15 mouse cellular contexts compared by ENCODE assay signal in genomic region chr17:46266986-46267385, GRCm38 (mm10). TPM values are rescaled to one million over a fixed set of nuclear protein-coding genes. Genes with fewer than 3 reads are reported as not detected.
A peak's percentile ranks its signal among the peaks of the same experiment; 100 is the strongest.
DNase-seq lines count a peak whose midpoint lies in the region; ATAC-seq and TF ChIP-seq lines count a peak whose summit lies in the region.
"Had no signal": no experiment of that assay in that cellular context is flagged by ENCODE, and none has a peak within 500 bp of the region (broad histone marks: within the 10 kb centered on the region; RNA-seq: fewer than 3 reads in every experiment).

No protein-coding gene starts in this region.

- no peak overlapping the region for H3K9ac ChIP-seq in kidney, embryonic 16.5 days (replicated peaks; ENCODE audit: low read length)
- H3K9ac ChIP-seq: hindbrain, embryonic 15.5 days had no signal

- no peak for TF ChIP-seq CTCF in small intestine, adult 2 months (IDR thresholded peaks at IDR 0.05; ENCODE audit: extremely low read depth, insufficient read length, insufficient replicate concordance, low read depth, low read length)

- H3K9me3 ChIP-seq in kidney, embryonic 16.5 days (ENCODE audit: low read length): no peaks in the 10 kb centered on the region
- no peaks in the 10 kb centered on the region for H3K9me3 ChIP-seq in embryonic facial prominence, embryonic 10.5 days
- H3K9me3 ChIP-seq: hindbrain, embryonic 15.5 days had no signal

- peaks cover 6% of the 10 kb centered on the region; the same call in 1 of the 2 replicates for H3K4me1 ChIP-seq in kidney, embryonic 16.5 days (ENCODE audit: insufficient read depth, low read length)
- peaks cover 41% of the 10 kb centered on the region for H3K4me1 ChIP-seq in embryonic facial prominence, embryonic 10.5 days
- H3K4me1 ChIP-seq in small intestine, adult 2 months (ENCODE audit: control insufficient read depth, insufficient read depth, insufficient read length, low read length): peaks cover 34% of the 10 kb centered on the region
- H3K4me1 ChIP-seq: hindbrain, embryonic 15.5 days had no signal

- DNase-seq in cerebellum, adult 9-11 months: peak; percentile 10
- DNase-seq in cerebellum, adult 11-12 months: no peak
- no peak for DNase-seq in kidney, adult 18-20 months
- DNase-seq in embryonic facial prominence, embryonic 10.5 days (ENCODE audit: low spot score): no peak
- DNase-seq in MN1 (ENCODE audit: low spot score): no peak
- no peak for DNase-seq in layer of hippocampus, adult 8-10 months (ENCODE audit: low spot score in 2 of 2)
- DNase-seq: adrenal gland, postnatal 10 days; cerebellum, postnatal 14 days; left cerebral cortex, postnatal 4 days; right cerebral cortex, postnatal 25 days; thymus, postnatal 36 days had no signal

- H3K27me3 ChIP-seq in kidney, embryonic 16.5 days (ENCODE audit: insufficient read depth, low read length): no peaks in the 10 kb centered on the region
- H3K27me3 ChIP-seq in embryonic facial prominence, embryonic 10.5 days (replicated peaks; ENCODE audit: low read depth, poor library complexity, severe bottlenecking): no peaks in the 10 kb centered on the region
- H3K27me3 ChIP-seq in small intestine, adult 2 months (ENCODE audit: control insufficient read depth, insufficient read depth, low read length): no peaks in the 10 kb centered on the region
- H3K27me3 ChIP-seq: hindbrain, embryonic 15.5 days had no signal

- no peak for TF ChIP-seq POLR2A in small intestine, adult 2 months (IDR thresholded peaks at IDR 0.05; ENCODE audit: low read depth, low read length)

- H3K36me3 ChIP-seq in kidney, embryonic 16.5 days (ENCODE audit: insufficient read depth, low read length): peaks cover 49% of the 10 kb centered on the region
- H3K36me3 ChIP-seq in embryonic facial prominence, embryonic 10.5 days (replicated peaks): peaks cover 99% of the 10 kb centered on the region
- peaks cover 47% of the 10 kb centered on the region for H3K36me3 ChIP-seq in small intestine, adult 2 months (ENCODE audit: control insufficient read depth, insufficient read depth, low read length)

- H3K4me2 ChIP-seq in kidney, embryonic 16.5 days (replicated peaks; ENCODE audit: low read depth, low read length): no peak overlapping the region
- H3K4me2 ChIP-seq: hindbrain, embryonic 15.5 days had no signal

- 40% methylated on average over 6 of the region's 6 CpGs for WGBS in kidney, embryonic 16.5 days
- 59% methylated on average over 6 of the region's 6 CpGs for WGBS in embryonic facial prominence, embryonic 10.5 days
- 53% methylated on average over 6 of the region's 6 CpGs for WGBS in small intestine, adult 2 months

- no peak for ATAC-seq in kidney, embryonic 16.5 days (ENCODE audit: low FRiP score, low TSS enrichment)

- peak overlapping the region; percentile 25; the same call in 1 of the 2 replicates for H3K27ac ChIP-seq in kidney, embryonic 16.5 days (ENCODE audit: low read length)
- H3K27ac ChIP-seq in embryonic facial prominence, embryonic 10.5 days (replicated peaks): 0 out of 2 replicates have a peak overlapping the region, but pooled peaks have one; percentile 2
- peak overlapping the region; percentile 91 for H3K27ac ChIP-seq in small intestine, adult 2 months (ENCODE audit: insufficient read depth, low read depth, low read length)
- H3K27ac ChIP-seq: hindbrain, embryonic 15.5 days had no signal

- H3K4me3 ChIP-seq in kidney, embryonic 16.5 days (ENCODE audit: low read length): no peak overlapping the region
- H3K4me3 ChIP-seq in embryonic facial prominence, embryonic 10.5 days: no peak overlapping the region
- 0 out of 2 replicates have a peak overlapping the region, but pooled peaks have one; percentile 1 for H3K4me3 ChIP-seq in small intestine, adult 2 months (ENCODE audit: low read depth, low read length)
- H3K4me3 ChIP-seq: hindbrain, embryonic 15.5 days had no signal

RNA-seq across cellular contexts. Expression of gene Lrrc73, which starts 13.7 kb away (rescaled TPM):
- polyA plus RNA-seq in kidney, embryonic 16.5 days (2015; fragmentation: Nextera tagmentation; extraction: Ambion mirVana): 0.64 and 0.67 TPM in 2 replicates
- 0.67 and 0.86 TPM in 2 replicates for polyA plus RNA-seq in embryonic facial prominence, embryonic 10.5 days (2016; fragmentation: Nextera tagmentation; extraction: Ambion mirVana)
- 1.9 and 2.8 TPM in 2 replicates for polyA plus RNA-seq in small intestine, adult 2 months (2012; rRNA removed)
- total RNA-seq in layer of hippocampus, adult 8-10 months (2022): 10 to 100 TPM; 55.1 to 62.2 (median 58.1) TPM
- total RNA-seq: gastrocnemius, adult 8-10 months had no signal

RNA-seq across cellular contexts. Expression of gene Tjap1, which starts 15.8 kb away (rescaled TPM):
- 45.7 and 49.8 TPM in 2 replicates for polyA plus RNA-seq in kidney, embryonic 16.5 days (2015; fragmentation: Nextera tagmentation; extraction: Ambion mirVana)
- 60.2 and 62.6 TPM in 2 replicates for polyA plus RNA-seq in embryonic facial prominence, embryonic 10.5 days (2016; fragmentation: Nextera tagmentation; extraction: Ambion mirVana)
- polyA plus RNA-seq in small intestine, adult 2 months (2012; rRNA removed): 43.4 and 89.2 TPM in 2 replicates
- 10 to 100 TPM; 38.3 to 60.4 (median 48.0) TPM for total RNA-seq in layer of hippocampus, adult 8-10 months (2022)

RNA-seq across cellular contexts. Expression of gene Yipf3, which starts 19.1 kb away (rescaled TPM):
- 132 and 139 TPM in 2 replicates for polyA plus RNA-seq in kidney, embryonic 16.5 days (2015; fragmentation: Nextera tagmentation; extraction: Ambion mirVana)
- 66.6 and 70.6 TPM in 2 replicates for polyA plus RNA-seq in embryonic facial prominence, embryonic 10.5 days (2016; fragmentation: Nextera tagmentation; extraction: Ambion mirVana)
- polyA plus RNA-seq in small intestine, adult 2 months (2012; rRNA removed): 120 and 305 TPM in 2 replicates
- 10 to 100 TPM; 78.5 to 96.9 (median 84.1) TPM for total RNA-seq in layer of hippocampus, adult 8-10 months (2022)

RNA-seq across cellular contexts. Expression of gene Polr1c, which starts 19.1 kb away (rescaled TPM):
- 109 TPM in 2 replicates for polyA plus RNA-seq in kidney, embryonic 16.5 days (2015; fragmentation: Nextera tagmentation; extraction: Ambion mirVana)
- polyA plus RNA-seq in embryonic facial prominence, embryonic 10.5 days (2016; fragmentation: Nextera tagmentation; extraction: Ambion mirVana): 125 and 130 TPM in 2 replicates
- 16.2 and 24.6 TPM in 2 replicates for polyA plus RNA-seq in small intestine, adult 2 months (2012; rRNA removed)
- 10 to 100 TPM; 35.5 to 42.5 (median 39.4) TPM for total RNA-seq in layer of hippocampus, adult 8-10 months (2022)

RNA-seq across cellular contexts. Expression of gene Dlk2, which starts 30.2 kb away (rescaled TPM):
- 0.37 and 0.64 TPM in 2 replicates for polyA plus RNA-seq in kidney, embryonic 16.5 days (2015; fragmentation: Nextera tagmentation; extraction: Ambion mirVana)
- 1.5 and 2.0 TPM in 2 replicates for polyA plus RNA-seq in embryonic facial prominence, embryonic 10.5 days (2016; fragmentation: Nextera tagmentation; extraction: Ambion mirVana)
- polyA plus RNA-seq in small intestine, adult 2 months (2012; rRNA removed): 0.27 and 1.0 TPM in 2 replicates
- 10 to 100 TPM; 41.3 to 51.6 (median 41.8) TPM for total RNA-seq in layer of hippocampus, adult 8-10 months (2022)

Comparison
In these comparisons a context has a peak if more than half of its experiments do, and no peak if none do; other contexts are left out.
1. H3K27ac ChIP-seq: peak in every context shown above with its lines; median percentile 91 in small intestine, adult 2 months; 25 in kidney, embryonic 16.5 days; 2 in embryonic facial prominence, embryonic 10.5 days.